Mouse (Mus musculus): ENCODE measurements around the gene Nfxl1.

DNA sequence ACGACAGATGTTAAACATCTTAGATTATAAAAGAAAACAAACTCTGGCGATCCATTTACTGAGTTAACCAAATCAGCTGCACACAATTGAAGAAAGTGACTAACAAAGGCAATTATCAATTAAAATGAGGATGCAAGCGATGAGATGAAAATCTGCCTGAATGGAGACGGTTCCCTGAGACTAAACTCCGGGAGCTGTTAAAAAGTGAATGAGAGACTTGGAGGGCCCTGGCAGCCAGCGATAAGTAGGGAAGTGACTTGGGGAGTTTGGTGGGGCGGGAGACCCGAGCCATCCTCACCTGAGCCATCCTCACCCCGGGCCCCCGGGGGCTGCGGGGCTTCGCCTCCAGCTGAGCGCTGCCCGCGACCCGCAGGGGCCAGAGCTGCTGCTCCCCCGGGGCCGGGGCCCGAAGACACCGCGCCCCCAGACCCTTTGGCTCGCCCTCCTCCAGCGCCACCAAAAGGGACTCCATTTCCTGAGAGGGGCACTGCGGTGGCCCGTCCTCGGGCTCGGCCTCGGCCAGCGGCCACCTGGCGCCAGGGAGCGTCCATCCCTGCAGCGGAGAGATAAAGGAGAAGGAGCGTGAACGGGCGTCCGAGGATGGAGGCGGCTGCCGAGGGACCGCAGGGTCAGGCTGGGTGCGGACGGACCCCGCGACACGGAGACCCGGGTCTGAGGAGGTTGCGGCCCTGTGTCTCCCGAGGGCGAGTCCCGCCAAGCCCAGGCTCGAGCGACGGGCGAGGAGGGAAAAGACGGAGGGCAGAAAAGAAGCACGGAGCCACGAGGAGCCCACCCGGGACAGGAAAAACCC is 563 bp downstream of the Nfxl1 start:
- TF ChIP-seq CTCF (IDR thresholded peaks at IDR 0.05; ENCODE audit: low read depth) (no peak), EP300 (IDR thresholded peaks at IDR 0.05; ENCODE audit: low read depth) (no peak)

Measured in heart, postnatal 0 days (tissue).